Mouse (Mus musculus): Measurements from ENCODE around the gene Fhdc1. TPM values are rescaled to one million over a fixed set of nuclear protein-coding genes. Genes with fewer than 3 reads are reported as not detected.
A peak's percentile ranks its signal among the peaks of the same experiment; 100 is the strongest.

Gene Fhdc1
- 4.7 and 5.2 TPM in 2 replicates for polyA plus RNA-seq (2012; rRNA removed)

- DNase-seq (ENCODE audit: extremely low spot score in 1 of 2, low spot score in 1 of 2), result peak in 1 of 2 experiments; percentile 31
These were observed at the start of gene Fhdc1 for GRCm38 (mm10) chr3:84480006-84480897. TSS of gene Fhdc1 (minus strand) at chr3:84480429.

GRCm38 (mm10) chr3:84529021-84529420 lies 48.8 kb upstream of the Fhdc1 start:
- DNase-seq (ENCODE audit: extremely low spot score in 1 of 2, low spot score in 1 of 2), result no peak

GRCm38 (mm10) chr3:84524952-84525351 lies 44.7 kb upstream of the Fhdc1 start:
- no peak for DNase-seq (ENCODE audit: extremely low spot score in 1 of 2, low spot score in 1 of 2)

GRCm38 (mm10) chr3:84516163-84516562 lies 35.9 kb upstream of the Fhdc1 start:
- no peak for DNase-seq (ENCODE audit: extremely low spot score in 1 of 2, low spot score in 1 of 2)

- DNase-seq (ENCODE audit: extremely low spot score in 1 of 2, low spot score in 1 of 2), result no peak
These were observed 32.7 kb upstream of the Fhdc1 start for GRCm38 (mm10) chr3:84512774-84513515.

GRCm38 (mm10) chr3:84505193-84505592 lies 25.0 kb upstream of the Fhdc1 start:
- DNase-seq (ENCODE audit: extremely low spot score in 1 of 2, low spot score in 1 of 2), result no peak

- DNase-seq (ENCODE audit: extremely low spot score in 1 of 2, low spot score in 1 of 2), result no peak
These were observed 24.1 kb upstream of the Fhdc1 start for GRCm38 (mm10) chr3:84504291-84504690.

- no peak for DNase-seq (ENCODE audit: extremely low spot score in 1 of 2, low spot score in 1 of 2)
These were observed 21.9 kb upstream of the Fhdc1 start for GRCm38 (mm10) chr3:84502101-84502500.

- DNase-seq (ENCODE audit: extremely low spot score in 1 of 2, low spot score in 1 of 2), result no peak
These were observed 20.3 kb upstream of the Fhdc1 start for GRCm38 (mm10) chr3:84500491-84500890.

GRCm38 (mm10) chr3:84497718-84498117 lies 17.5 kb upstream of the Fhdc1 start:
- no peak for DNase-seq (ENCODE audit: extremely low spot score in 1 of 2, low spot score in 1 of 2)

GRCm38 (mm10) chr3:84492657-84493056 lies 12.4 kb upstream of the Fhdc1 start:
- no peak for DNase-seq (ENCODE audit: extremely low spot score in 1 of 2, low spot score in 1 of 2)

GRCm38 (mm10) chr3:84492148-84492547 lies 11.9 kb upstream of the Fhdc1 start:
- no peak for DNase-seq (ENCODE audit: extremely low spot score in 1 of 2, low spot score in 1 of 2)

GRCm38 (mm10) chr3:84488716-84489115 lies 8.5 kb upstream of the Fhdc1 start:
- DNase-seq (ENCODE audit: extremely low spot score in 1 of 2, low spot score in 1 of 2), result peak in 1 of 2 experiments; percentile 42

- no peak for DNase-seq (ENCODE audit: extremely low spot score in 1 of 2, low spot score in 1 of 2)
These were observed 4.7 kb upstream of the Fhdc1 start for GRCm38 (mm10) chr3:84484891-84485290.

GRCm38 (mm10) chr3:84484333-84484732 lies 4.1 kb upstream of the Fhdc1 start:
- DNase-seq (ENCODE audit: extremely low spot score in 1 of 2, low spot score in 1 of 2), result no peak

- no peak for DNase-seq (ENCODE audit: extremely low spot score in 1 of 2, low spot score in 1 of 2)
These were observed 1.9 kb upstream of the Fhdc1 start for GRCm38 (mm10) chr3:84482121-84482520.

GRCm38 (mm10) chr3:84481104-84481503 lies 875 bp upstream of the Fhdc1 start:
- DNase-seq (ENCODE audit: extremely low spot score in 1 of 2, low spot score in 1 of 2), result peak in 1 of 2 experiments; percentile 46

GRCm38 (mm10) chr3:84479293-84480005 lies 780 bp downstream of the Fhdc1 start:
- DNase-seq (ENCODE audit: extremely low spot score in 1 of 2, low spot score in 1 of 2), result no peak

- DNase-seq (ENCODE audit: extremely low spot score in 1 of 2, low spot score in 1 of 2), result no peak
These were observed 1.3 kb downstream of the Fhdc1 start for GRCm38 (mm10) chr3:84478896-84479292.

- no peak for DNase-seq (ENCODE audit: extremely low spot score in 1 of 2, low spot score in 1 of 2)
These were observed 2.0 kb downstream of the Fhdc1 start for GRCm38 (mm10) chr3:84478195-84478594.

- no peak for DNase-seq (ENCODE audit: extremely low spot score in 1 of 2, low spot score in 1 of 2)
These were observed 2.7 kb downstream of the Fhdc1 start for GRCm38 (mm10) chr3:84477498-84477897.

All from frontal cortex, adult 2 months (tissue).